Mouse (Mus musculus) CD8-positive naive resting alpha-beta T cell, adult 2 months (primary cell): Measurements from ENCODE around the gene Ankrd13d.
A peak's percentile ranks its signal among the peaks of the same experiment; 100 is the strongest.

Experiments
- DNase-seq, 2 experiments: peaks; one replicate each; pipeline ENCODE4 v3.0.0; 2022; ENCODE audit warnings: low read depth in 2 of 2, low spot score in 2 of 2

The Ankrd13d gene

GRCm38 (mm10) chr19:4282898-4283553 is at the start of gene Ankrd13d:
TSS of gene Ankrd13d (minus strand) at chr19:4283137.
- DNase-seq, result peak; percentile 92 to 94

GRCm38 (mm10) chr19:4332653-4333052 is 49.7 kb upstream of the Ankrd13d start:
- DNase-seq, result peak; percentile 44 to 60

GRCm38 (mm10) chr19:4331273-4331672 is 48.3 kb upstream of the Ankrd13d start:
- no peak for DNase-seq

GRCm38 (mm10) chr19:4330603-4331002 is 47.7 kb upstream of the Ankrd13d start:
- no peak for DNase-seq

GRCm38 (mm10) chr19:4328737-4329304 is 45.9 kb upstream of the Ankrd13d start:
- no peak for DNase-seq

- no peak for DNase-seq
Measured at GRCm38 (mm10) chr19:4326881-4327280, 43.9 kb upstream of the Ankrd13d start.

- no peak for DNase-seq
Measured at GRCm38 (mm10) chr19:4326106-4326505, 43.2 kb upstream of the Ankrd13d start.

- no peak for DNase-seq
Measured at GRCm38 (mm10) chr19:4322134-4322533, 39.2 kb upstream of the Ankrd13d start.

GRCm38 (mm10) chr19:4321622-4322021 is 38.7 kb upstream of the Ankrd13d start:
- no peak for DNase-seq

- DNase-seq, result no peak
Measured at GRCm38 (mm10) chr19:4319272-4319671, 36.3 kb upstream of the Ankrd13d start.

GRCm38 (mm10) chr19:4317181-4317580 is 34.2 kb upstream of the Ankrd13d start:
- DNase-seq, result no peak

GRCm38 (mm10) chr19:4315223-4315944 is 32.4 kb upstream of the Ankrd13d start:
- no peak for DNase-seq

- peak in 1 of 2 experiments; percentile 63 for DNase-seq
Measured at GRCm38 (mm10) chr19:4309776-4310185, 26.8 kb upstream of the Ankrd13d start.

GRCm38 (mm10) chr19:4309302-4309701 is 26.4 kb upstream of the Ankrd13d start:
- no peak for DNase-seq

GRCm38 (mm10) chr19:4306190-4306577 is 23.2 kb upstream of the Ankrd13d start, which contains the start of gene Grk2:
TSS of gene Grk2 (minus strand) at chr19:4306222.
- peak; percentile 68 to 69 for DNase-seq

- no peak for DNase-seq
Measured at GRCm38 (mm10) chr19:4305491-4306189, 22.7 kb upstream of the Ankrd13d start.

GRCm38 (mm10) chr19:4304871-4305321 is 22.0 kb upstream of the Ankrd13d start:
- DNase-seq, result peak in 1 of 2 experiments; percentile 29

GRCm38 (mm10) chr19:4304251-4304821 is 21.4 kb upstream of the Ankrd13d start:
- DNase-seq, result no peak

GRCm38 (mm10) chr19:4303640-4303995 is 20.7 kb upstream of the Ankrd13d start:
- DNase-seq, result no peak

GRCm38 (mm10) chr19:4302936-4303639 is 20.2 kb upstream of the Ankrd13d start:
- DNase-seq, result no peak
